In the genomic region with DNA sequence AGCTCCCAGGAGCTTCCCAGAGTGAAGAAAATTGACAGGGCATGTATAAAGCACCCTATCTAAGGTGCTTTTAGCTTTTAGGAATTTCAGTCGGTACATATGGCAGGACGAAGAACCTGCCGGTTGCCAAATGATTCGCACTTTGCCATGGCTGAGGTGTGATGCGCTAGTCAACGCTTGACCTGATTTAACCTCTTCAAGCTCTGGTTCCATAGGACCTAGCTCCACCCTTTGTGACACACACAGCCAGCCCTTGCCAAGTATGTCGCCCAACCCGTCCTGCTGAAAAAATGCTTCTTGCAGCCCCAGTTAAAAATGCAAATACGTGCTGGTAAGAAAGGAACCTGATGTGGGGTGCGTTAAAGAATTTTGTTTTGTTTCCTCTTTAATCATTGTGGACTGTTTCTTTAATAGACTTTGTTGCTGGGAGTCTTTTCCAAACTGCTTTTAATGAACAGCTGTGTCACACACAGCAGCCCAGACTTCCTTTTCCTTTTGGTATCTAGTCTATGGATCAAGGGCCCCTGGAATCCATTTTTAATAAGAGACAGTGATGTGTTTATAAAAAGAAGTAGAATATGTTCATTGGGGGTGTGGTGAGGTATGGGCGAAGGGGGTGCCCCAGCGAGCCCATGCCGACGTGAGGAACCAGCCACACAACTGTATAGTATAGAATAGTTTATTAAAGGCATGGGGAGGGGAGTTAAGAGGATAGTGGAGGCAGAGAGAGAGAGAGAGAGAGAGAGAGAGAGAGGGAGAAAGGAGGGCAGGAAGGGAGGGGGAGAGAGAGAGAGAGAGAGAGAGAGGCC, we compare ENCODE assay signal across 9 mouse cellular contexts. TPM values are rescaled to one million over a fixed set of nuclear protein-coding genes. Genes with fewer than 3 reads are reported as not detected.
DNase-seq lines count a peak whose midpoint lies in the region; ATAC-seq lines count a peak whose summit lies in the region.
"Had no signal": no experiment of that assay in that cellular context is flagged by ENCODE, and none has a peak within 500 bp of the region (broad histone marks: within the 10 kb centered on the region; RNA-seq: fewer than 3 reads in every experiment).

No protein-coding gene starts in this region.

- 0 out of 2 replicates have a peak, but pooled peaks cover 3% of the 10 kb centered on the region for H3K36me3 ChIP-seq in kidney, embryonic 15.5 days
- H3K36me3 ChIP-seq in lung, embryonic 15.5 days: no peaks in the 10 kb centered on the region

- H3K4me1 ChIP-seq in kidney, embryonic 15.5 days: peaks cover 25% of the 10 kb centered on the region
- peaks cover 13% of the 10 kb centered on the region for H3K4me1 ChIP-seq in lung, embryonic 15.5 days

- H3K27ac ChIP-seq in kidney, embryonic 15.5 days: peak overlapping the region; percentile 87
- H3K27ac ChIP-seq in lung, embryonic 15.5 days: peak overlapping the region; percentile 69

- 0 out of 2 replicates have a peak overlapping the region, but pooled peaks have one; percentile 21 for H3K4me3 ChIP-seq in kidney, embryonic 15.5 days (replicated peaks)
- 0 out of 2 replicates have a peak overlapping the region, but pooled peaks have one; percentile 10 for H3K4me3 ChIP-seq in lung, embryonic 15.5 days

- WGBS in kidney, embryonic 15.5 days: 59% methylated on average over 14 of the region's 14 CpGs
- 38% methylated on average over 14 of the region's 14 CpGs for WGBS in lung, embryonic 15.5 days

- H3K4me2 ChIP-seq in kidney, embryonic 15.5 days: peak overlapping the region; percentile 50
- H3K4me2 ChIP-seq in lung, embryonic 15.5 days: peak overlapping the region; percentile 48

- peak; percentile 56 for DNase-seq in kidney, adult 11 months
- DNase-seq in kidney, adult 9 months: no peak
- peak; percentile 95 for DNase-seq in adipocyte (ENCODE audit: low spot score)
- DNase-seq in spleen, postnatal 14 days (ENCODE audit: low spot score in 2 of 2): no peak
- DNase-seq in right cerebral cortex, postnatal 4 days: no peak
- DNase-seq: gastrocnemius, postnatal 10 days had no signal

- no peaks in the 10 kb centered on the region for H3K27me3 ChIP-seq in kidney, embryonic 15.5 days
- H3K27me3 ChIP-seq in lung, embryonic 15.5 days: no peaks in the 10 kb centered on the region

- no peak overlapping the region for H3K9ac ChIP-seq in kidney, embryonic 15.5 days
- H3K9ac ChIP-seq in lung, embryonic 15.5 days: no peak overlapping the region

- no peaks in the 10 kb centered on the region for H3K9me3 ChIP-seq in kidney, embryonic 15.5 days (replicated peaks)
- no peaks in the 10 kb centered on the region for H3K9me3 ChIP-seq in lung, embryonic 15.5 days

- ATAC-seq in kidney, embryonic 15.5 days (replicated peaks; ENCODE audit: low FRiP score): peak; percentile 53
- ATAC-seq in lung, embryonic 15.5 days (ENCODE audit: borderline replicate concordance, extremely low read depth, low FRiP score, low TSS enrichment): peak; percentile 71; the same call in 1 of the 2 replicates
- ATAC-seq in erythroblast, adult 5-6 weeks (replicated peaks; ENCODE audit: low FRiP score, poor library complexity, severe bottlenecking): no peak

RNA-seq across cellular contexts. Expression of a gene that starts 34.0 kb away (rescaled TPM):
- polyA plus RNA-seq in kidney, embryonic 15.5 days (2015; fragmentation: Nextera tagmentation; extraction: Ambion mirVana): 31.3 and 31.5 TPM in 2 replicates
- polyA plus RNA-seq in lung, embryonic 15.5 days (2015; fragmentation: Nextera tagmentation; extraction: Ambion mirVana): 41.8 and 49.3 TPM in 2 replicates
- total RNA-seq in erythroblast, adult 5-6 weeks (2015; ENCODE audit: low replicate concordance): 0.63 TPM in 1 of 2 replicates, not detected in the other
- 0.60 TPM in 1 of 2 replicates, not detected in the other for total RNA-seq in erythroblast, adult 5-6 weeks (2017; ENCODE audit: low replicate concordance)

RNA-seq across cellular contexts. Expression of a gene that starts 47.3 kb away (rescaled TPM):
- 47.4 and 49.7 TPM in 2 replicates for polyA plus RNA-seq in kidney, embryonic 15.5 days (2015; fragmentation: Nextera tagmentation; extraction: Ambion mirVana)
- 38.5 and 47.7 TPM in 2 replicates for polyA plus RNA-seq in lung, embryonic 15.5 days (2015; fragmentation: Nextera tagmentation; extraction: Ambion mirVana)
- 29.8 and 38.7 TPM in 2 replicates for total RNA-seq in erythroblast, adult 5-6 weeks (2015; ENCODE audit: low replicate concordance)
- total RNA-seq in erythroblast, adult 5-6 weeks (2017; ENCODE audit: low replicate concordance): 28.7 and 41.1 TPM in 2 replicates

Comparison
In these comparisons a context has a peak if more than half of its experiments do, and no peak if none do; other contexts are left out.
1. DNase-seq: peak in kidney, adult 11 months (single experiment) and adipocyte (single experiment); none in kidney, adult 9 months (single experiment), spleen, postnatal 14 days (0 of 2) and right cerebral cortex, postnatal 4 days (single experiment).